Mouse (Mus musculus) mesoderm, embryonic 11.5 days (tissue): ENCODE data around the gene Gm40193.
"Not testable (repeated sequence)": the region's sequence is repeated elsewhere in the genome, so short reads cannot be mapped to it uniquely, and the experiment has no call there.

Experiments used
- DNase-seq: peaks from one replicate; pipeline ENCODE4 v3.0.0-alpha.2; 2012; ENCODE audit warnings: low read depth, low spot score

Gene Gm40193

GRCm38 (mm10) chr11:70540928-70541327 is 8.2 kb upstream of the Gm40193 start:
- no peak for DNase-seq

GRCm38 (mm10) chr11:70539877-70540587 is 7.3 kb upstream of the Gm40193 start, which contains the start of gene Pld2:
Pld2 (plus strand) TSS chr11:70540064.
- peak; percentile 93 for DNase-seq

GRCm38 (mm10) chr11:70539423-70539822 is 6.7 kb upstream of the Gm40193 start:
- no peak for DNase-seq

GRCm38 (mm10) chr11:70531065-70531464 is 1.7 kb downstream of the Gm40193 start:
- DNase-seq = not testable (repeated sequence)

- DNase-seq = no peak
Observed at GRCm38 (mm10) chr11:70528610-70529009, 4.1 kb downstream of the Gm40193 start.

- DNase-seq = no peak
Observed at GRCm38 (mm10) chr11:70526211-70526610, 6.5 kb downstream of the Gm40193 start.

- DNase-seq = no peak
Observed at GRCm38 (mm10) chr11:70525726-70526125, 7.0 kb downstream of the Gm40193 start.

- peak; percentile 97 for DNase-seq
Observed at GRCm38 (mm10) chr11:70525184-70525678, 7.5 kb downstream of the Gm40193 start, which contains the start of gene Psmb6. Psmb6 (plus strand) TSS chr11:70525367.

GRCm38 (mm10) chr11:70524782-70525181 is 8.0 kb downstream of the Gm40193 start:
- no peak for DNase-seq

- peak; percentile 56 for DNase-seq
Observed at GRCm38 (mm10) chr11:70523306-70523989, 9.3 kb downstream of the Gm40193 start.

- DNase-seq = peak; percentile 31
Observed at GRCm38 (mm10) chr11:70520178-70520769, 12.5 kb downstream of the Gm40193 start.

- DNase-seq = no peak
Observed at GRCm38 (mm10) chr11:70518923-70519322, 13.8 kb downstream of the Gm40193 start, which contains the start of gene Gltpd2. Gltpd2 (plus strand) TSS chr11:70519196.

- no peak for DNase-seq
Observed at GRCm38 (mm10) chr11:70518436-70518835, 14.3 kb downstream of the Gm40193 start.

- peak; percentile 75 for DNase-seq
Observed at GRCm38 (mm10) chr11:70516352-70516751, 16.4 kb downstream of the Gm40193 start.

GRCm38 (mm10) chr11:70514288-70514687 is 18.5 kb downstream of the Gm40193 start, which contains the start of gene Vmo1:
Vmo1 (minus strand) TSS chr11:70514616.
- DNase-seq = no peak

- no peak for DNase-seq
Observed at GRCm38 (mm10) chr11:70513520-70513919, 19.2 kb downstream of the Gm40193 start.

- DNase-seq = no peak
Observed at GRCm38 (mm10) chr11:70512709-70513342, 19.9 kb downstream of the Gm40193 start.

- DNase-seq = no peak
Observed at GRCm38 (mm10) chr11:70511825-70512224, 20.9 kb downstream of the Gm40193 start.

- DNase-seq = no peak
Observed at GRCm38 (mm10) chr11:70511242-70511641, 21.5 kb downstream of the Gm40193 start.

GRCm38 (mm10) chr11:70509753-70510564 is 22.8 kb downstream of the Gm40193 start:
- peak; percentile 30 for DNase-seq
